Mouse (Mus musculus): ENCODE data around the gene Tank. TPM values are rescaled to one million over a fixed set of nuclear protein-coding genes. Genes with fewer than 3 reads are reported as not detected.

Gene Tank
- polyA plus RNA-seq, 1 experiment from 2014 or later = 26.8 TPM

- 6% methylated on average over 1 of the region's 1 CpGs for WGBS
- H3K27ac ChIP-seq = no peak overlapping the region; the same call in 1 of the 2 replicates
- no peak overlapping the region for H3K4me2 ChIP-seq
- H3K9ac ChIP-seq = no peak overlapping the region
- no peaks in the 10 kb centered on the region for H3K9me3 ChIP-seq
- no peaks in the 10 kb centered on the region for H3K36me3 ChIP-seq
- H3K4me1 ChIP-seq (replicated peaks) = peaks cover 3% of the 10 kb centered on the region; the same call in 1 of the 2 replicates
- ATAC-seq (ENCODE audit: low FRiP score) = no peak
- no peaks in the 10 kb centered on the region for H3K27me3 ChIP-seq
- H3K4me3 ChIP-seq = no peak overlapping the region
Measured at GRCm38 (mm10) chr2:61561058-61561457, 17.3 kb upstream of the Tank start.

GRCm38 (mm10) chr2:61563202-61563601 is 15.2 kb upstream of the Tank start:
- Histone ChIP-seq H3K4me1 (replicated peaks) (no peaks in the 10 kb centered on the region; the same call in 1 of the 2 replicates), H3K4me3 (no peak overlapping the region), H3K27me3 (no peaks in the 10 kb centered on the region), H3K4me2 (no peak overlapping the region), H3K36me3 (no peaks in the 10 kb centered on the region), H3K27ac (no peak overlapping the region), H3K9me3 (no peaks in the 10 kb centered on the region), H3K9ac (no peak overlapping the region)
- WGBS = 82% methylated on average over 6 of the region's 6 CpGs
- ATAC-seq (ENCODE audit: low FRiP score) = no peak

- Histone ChIP-seq H3K27me3 (no peaks in the 10 kb centered on the region), H3K27ac (no peak overlapping the region), H3K9ac (no peak overlapping the region), H3K4me3 (no peak overlapping the region), H3K9me3 (no peaks in the 10 kb centered on the region), H3K4me2 (no peak overlapping the region), H3K36me3 (no peaks in the 10 kb centered on the region), H3K4me1 (replicated peaks) (no peaks in the 10 kb centered on the region)
- no peak for ATAC-seq (ENCODE audit: low FRiP score)
- WGBS = 75% methylated on average over 4 of the region's 4 CpGs
Measured at GRCm38 (mm10) chr2:61567045-61567783, 11.2 kb upstream of the Tank start.

- Histone ChIP-seq H3K4me1 (replicated peaks) (no peaks in the 10 kb centered on the region), H3K36me3 (no peaks in the 10 kb centered on the region), H3K4me3 (no peak overlapping the region), H3K27ac (no peak overlapping the region), H3K4me2 (no peak overlapping the region), H3K9ac (no peak overlapping the region), H3K9me3 (no peaks in the 10 kb centered on the region), H3K27me3 (no peaks in the 10 kb centered on the region)
- no peak for ATAC-seq (ENCODE audit: low FRiP score)
- 92% methylated on average over 6 of the region's 6 CpGs for WGBS
Measured at GRCm38 (mm10) chr2:61569181-61569580, 9.2 kb upstream of the Tank start.

- Histone ChIP-seq H3K9ac (no peak overlapping the region), H3K27ac (no peak overlapping the region), H3K4me3 (no peak overlapping the region), H3K4me2 (no peak overlapping the region), H3K36me3 (no peaks in the 10 kb centered on the region), H3K27me3 (no peaks in the 10 kb centered on the region), H3K9me3 (no peaks in the 10 kb centered on the region), H3K4me1 (replicated peaks) (no peaks in the 10 kb centered on the region)
- ATAC-seq (ENCODE audit: low FRiP score) = no peak
- WGBS = 83% methylated on average over 4 of the region's 4 CpGs
Measured at GRCm38 (mm10) chr2:61571343-61571955, 6.9 kb upstream of the Tank start.

- H3K9me3 ChIP-seq = no peaks in the 10 kb centered on the region
- ATAC-seq (ENCODE audit: low FRiP score) = no peak
- WGBS = 95% methylated on average over 3 of the region's 3 CpGs
Measured at GRCm38 (mm10) chr2:61576497-61576896, 1.9 kb upstream of the Tank start.

GRCm38 (mm10) chr2:61576928-61577695 is 1.3 kb upstream of the Tank start:
- 88% methylated on average over 17 of the region's 17 CpGs for WGBS
- H3K4me2 ChIP-seq = no peak overlapping the region
- H3K4me3 ChIP-seq = no peak overlapping the region
- no peaks in the 10 kb centered on the region for H3K9me3 ChIP-seq
- no peaks in the 10 kb centered on the region for H3K27me3 ChIP-seq
- no peaks in the 10 kb centered on the region for H3K36me3 ChIP-seq
- no peak overlapping the region for H3K27ac ChIP-seq
- no peak for ATAC-seq (ENCODE audit: low FRiP score)
- no peaks in the 10 kb centered on the region for H3K4me1 ChIP-seq (replicated peaks)
- no peak overlapping the region for H3K9ac ChIP-seq

More at GRCm38 (mm10) chr2:61576497-61576896, 1.9 kb upstream of the Tank start:
- Histone ChIP-seq H3K4me3 (no peak overlapping the region), H3K36me3 (no peaks in the 10 kb centered on the region), H3K9ac (no peak overlapping the region), H3K4me1 (replicated peaks) (no peaks in the 10 kb centered on the region), H3K27ac (no peak overlapping the region), H3K27me3 (no peaks in the 10 kb centered on the region), H3K4me2 (no peak overlapping the region)

- Histone ChIP-seq H3K27ac (no peak overlapping the region), H3K4me3 (no peak overlapping the region), H3K4me2 (no peak overlapping the region), H3K36me3 (no peaks in the 10 kb centered on the region), H3K9me3 (no peaks in the 10 kb centered on the region), H3K4me1 (replicated peaks) (no peaks in the 10 kb centered on the region), H3K27me3 (no peaks in the 10 kb centered on the region), H3K9ac (no peak overlapping the region)
- 70% methylated on average over 7 of the region's 7 CpGs for WGBS
- no peak for ATAC-seq (ENCODE audit: low FRiP score)
Measured at GRCm38 (mm10) chr2:61577696-61578062, 706 bp upstream of the Tank start.

- H3K4me3 ChIP-seq = no peak overlapping the region
- no peak overlapping the region for H3K9ac ChIP-seq
- H3K4me2 ChIP-seq = no peak overlapping the region
- 67% methylated on average over 3 of the region's 3 CpGs for WGBS
- H3K9me3 ChIP-seq = no peaks in the 10 kb centered on the region
- no peak for ATAC-seq (ENCODE audit: low FRiP score)
- H3K4me1 ChIP-seq (replicated peaks) = no peaks in the 10 kb centered on the region
- H3K27me3 ChIP-seq = no peaks in the 10 kb centered on the region
- H3K27ac ChIP-seq = no peak overlapping the region
- H3K36me3 ChIP-seq = no peaks in the 10 kb centered on the region
Measured at GRCm38 (mm10) chr2:61579501-61579990, 1.2 kb downstream of the Tank start.

- Histone ChIP-seq H3K4me1 (replicated peaks) (no peaks in the 10 kb centered on the region), H3K27me3 (no peaks in the 10 kb centered on the region), H3K4me2 (no peak overlapping the region), H3K27ac (no peak overlapping the region), H3K9me3 (no peaks in the 10 kb centered on the region), H3K4me3 (no peak overlapping the region), H3K9ac (no peak overlapping the region), H3K36me3 (no peaks in the 10 kb centered on the region)
- ATAC-seq (ENCODE audit: low FRiP score) = no peak
- WGBS = 89% methylated on average over 3 of the region's 3 CpGs
Measured at GRCm38 (mm10) chr2:61580091-61580490, 1.7 kb downstream of the Tank start.

- no peak overlapping the region for H3K27ac ChIP-seq
- no peaks in the 10 kb centered on the region for H3K36me3 ChIP-seq
- no peak overlapping the region for H3K4me2 ChIP-seq
- ATAC-seq (ENCODE audit: low FRiP score) = no peak
- H3K4me3 ChIP-seq = no peak overlapping the region
- H3K9me3 ChIP-seq = no peaks in the 10 kb centered on the region
- H3K9ac ChIP-seq = no peak overlapping the region
- WGBS = 83% methylated on average over 10 of the region's 10 CpGs
- H3K27me3 ChIP-seq = no peaks in the 10 kb centered on the region
- no peaks in the 10 kb centered on the region for H3K4me1 ChIP-seq (replicated peaks)
Measured at GRCm38 (mm10) chr2:61580555-61581080, 2.2 kb downstream of the Tank start.

- ATAC-seq (ENCODE audit: low FRiP score) = no peak
- Histone ChIP-seq H3K27ac (no peak overlapping the region), H3K4me1 (replicated peaks) (no peaks in the 10 kb centered on the region), H3K4me2 (no peak overlapping the region), H3K9me3 (no peaks in the 10 kb centered on the region), H3K36me3 (no peaks in the 10 kb centered on the region), H3K9ac (no peak overlapping the region), H3K4me3 (no peak overlapping the region), H3K27me3 (no peaks in the 10 kb centered on the region)
- WGBS = 89% methylated on average over 5 of the region's 5 CpGs
Measured at GRCm38 (mm10) chr2:61582578-61583315, 4.4 kb downstream of the Tank start.
